Mouse (Mus musculus): ENCODE data around the gene Cdc123. TPM values are rescaled to one million over a fixed set of nuclear protein-coding genes. Genes with fewer than 3 reads are reported as not detected.
"Not testable (repeated sequence)": the region's sequence is repeated elsewhere in the genome, so short reads cannot be mapped to it uniquely, and the experiment has no call there.

Gene Cdc123
- polyA plus RNA-seq, 1 experiment from 2014 or later = 291 TPM

GRCm38 (mm10) chr2:5811235-5811782, 33.7 kb downstream of the Cdc123 start:
- H3K9me3 ChIP-seq (ENCODE audit: control insufficient read depth, low read length) = no peaks in the 10 kb centered on the region
- no peak overlapping the region for H3K9ac ChIP-seq (ENCODE audit: low read depth, low read length)
- 59% methylated on average over 5 of the region's 5 CpGs for WGBS
- no peaks in the 10 kb centered on the region for H3K4me1 ChIP-seq (ENCODE audit: control insufficient read depth, insufficient read depth, low read length)
- H3K27me3 ChIP-seq (ENCODE audit: control insufficient read depth, insufficient read depth, low read length) = no peaks in the 10 kb centered on the region
- H3K4me2 ChIP-seq (replicated peaks; ENCODE audit: low read depth, low read length) = no peak overlapping the region
- no peak overlapping the region for H3K27ac ChIP-seq (ENCODE audit: low read depth, low read length)
- peaks cover 50% of the 10 kb centered on the region for H3K36me3 ChIP-seq (ENCODE audit: control insufficient read depth, insufficient read depth, low read length)
- no peak overlapping the region for H3K4me3 ChIP-seq (ENCODE audit: low read length)
- ATAC-seq (ENCODE audit: low FRiP score, low TSS enrichment) = peak; percentile 60; the same call in 1 of the 2 replicates

GRCm38 (mm10) chr2:5810036-5810718, 34.8 kb downstream of the Cdc123 start:
- no peak overlapping the region for H3K27ac ChIP-seq (ENCODE audit: low read depth, low read length)
- H3K36me3 ChIP-seq (ENCODE audit: control insufficient read depth, insufficient read depth, low read length) = peaks cover 46% of the 10 kb centered on the region
- H3K27me3 ChIP-seq (ENCODE audit: control insufficient read depth, insufficient read depth, low read length) = no peaks in the 10 kb centered on the region
- 92% methylated on average over 5 of the region's 5 CpGs for WGBS
- no peaks in the 10 kb centered on the region for H3K4me1 ChIP-seq (ENCODE audit: control insufficient read depth, insufficient read depth, low read length)
- H3K4me3 ChIP-seq (ENCODE audit: low read length) = no peak overlapping the region
- no peak for ATAC-seq (ENCODE audit: low FRiP score, low TSS enrichment)
- no peak overlapping the region for H3K4me2 ChIP-seq (replicated peaks; ENCODE audit: low read depth, low read length)
- H3K9me3 ChIP-seq (ENCODE audit: control insufficient read depth, low read length) = no peaks in the 10 kb centered on the region
- no peak overlapping the region for H3K9ac ChIP-seq (ENCODE audit: low read depth, low read length)

GRCm38 (mm10) chr2:5806201-5806600, 38.8 kb downstream of the Cdc123 start:
- not testable (repeated sequence) for H3K27ac ChIP-seq (ENCODE audit: low read depth, low read length); H3K4me2 ChIP-seq (replicated peaks; ENCODE audit: low read depth, low read length); H3K9me3 ChIP-seq (ENCODE audit: control insufficient read depth, low read length); ATAC-seq (ENCODE audit: low FRiP score, low TSS enrichment); H3K9ac ChIP-seq (ENCODE audit: low read depth, low read length); H3K4me3 ChIP-seq (ENCODE audit: low read length); H3K4me1 ChIP-seq (ENCODE audit: control insufficient read depth, insufficient read depth, low read length); H3K27me3 ChIP-seq (ENCODE audit: control insufficient read depth, insufficient read depth, low read length)
- H3K36me3 ChIP-seq (ENCODE audit: control insufficient read depth, insufficient read depth, low read length) = peaks cover 55% of the 10 kb centered on the region
- 82% methylated on average over 3 of the region's 3 CpGs for WGBS

- Histone ChIP-seq H3K9me3 (ENCODE audit: control insufficient read depth, low read length) (no peaks in the 10 kb centered on the region), H3K9ac (ENCODE audit: low read depth, low read length) (no peak overlapping the region), H3K27ac (ENCODE audit: low read depth, low read length) (no peak overlapping the region), H3K36me3 (ENCODE audit: control insufficient read depth, insufficient read depth, low read length) (peaks cover 55% of the 10 kb centered on the region), H3K4me3 (ENCODE audit: low read length) (no peak overlapping the region), H3K4me2 (replicated peaks; ENCODE audit: low read depth, low read length) (no peak overlapping the region), H3K27me3 (ENCODE audit: control insufficient read depth, insufficient read depth, low read length) (no peaks in the 10 kb centered on the region), H3K4me1 (ENCODE audit: control insufficient read depth, insufficient read depth, low read length) (no peaks in the 10 kb centered on the region)
- 94% methylated on average over 7 of the region's 7 CpGs for WGBS
- no peak for ATAC-seq (ENCODE audit: low FRiP score, low TSS enrichment)
Measured at GRCm38 (mm10) chr2:5805228-5805627, 39.7 kb downstream of the Cdc123 start.

GRCm38 (mm10) chr2:5804440-5805045, 40.4 kb downstream of the Cdc123 start:
- H3K9ac ChIP-seq (ENCODE audit: low read depth, low read length) = no peak overlapping the region
- H3K9me3 ChIP-seq (ENCODE audit: control insufficient read depth, low read length) = no peaks in the 10 kb centered on the region
- H3K4me3 ChIP-seq (ENCODE audit: low read length) = no peak overlapping the region
- H3K4me2 ChIP-seq (replicated peaks; ENCODE audit: low read depth, low read length) = no peak overlapping the region
- WGBS = 52% methylated on average over 6 of the region's 6 CpGs
- H3K36me3 ChIP-seq (ENCODE audit: control insufficient read depth, insufficient read depth, low read length) = peaks cover 49% of the 10 kb centered on the region
- H3K27me3 ChIP-seq (ENCODE audit: control insufficient read depth, insufficient read depth, low read length) = no peaks in the 10 kb centered on the region
- H3K27ac ChIP-seq (ENCODE audit: low read depth, low read length) = no peak overlapping the region
- ATAC-seq (ENCODE audit: low FRiP score, low TSS enrichment) = no peak
- H3K4me1 ChIP-seq (ENCODE audit: control insufficient read depth, insufficient read depth, low read length) = no peaks in the 10 kb centered on the region

- H3K36me3 ChIP-seq (ENCODE audit: control insufficient read depth, insufficient read depth, low read length) = peaks cover 41% of the 10 kb centered on the region
- 94% methylated on average over 10 of the region's 10 CpGs for WGBS
- no peak overlapping the region for H3K9ac ChIP-seq (ENCODE audit: low read depth, low read length)
Measured at GRCm38 (mm10) chr2:5801927-5802590, 42.9 kb downstream of the Cdc123 start.

GRCm38 (mm10) chr2:5801182-5801640, 43.8 kb downstream of the Cdc123 start:
- 83% methylated on average over 9 of the region's 9 CpGs for WGBS
- Histone ChIP-seq H3K9me3 (ENCODE audit: control insufficient read depth, low read length) (no peaks in the 10 kb centered on the region), H3K36me3 (ENCODE audit: control insufficient read depth, insufficient read depth, low read length) (peaks cover 47% of the 10 kb centered on the region), H3K27ac (ENCODE audit: low read depth, low read length) (no peak overlapping the region), H3K9ac (ENCODE audit: low read depth, low read length) (no peak overlapping the region), H3K4me1 (ENCODE audit: control insufficient read depth, insufficient read depth, low read length) (no peaks in the 10 kb centered on the region), H3K4me3 (ENCODE audit: low read length) (no peak overlapping the region), H3K27me3 (ENCODE audit: control insufficient read depth, insufficient read depth, low read length) (no peaks in the 10 kb centered on the region), H3K4me2 (replicated peaks; ENCODE audit: low read depth, low read length) (no peak overlapping the region)
- no peak for ATAC-seq (ENCODE audit: low FRiP score, low TSS enrichment)

More at GRCm38 (mm10) chr2:5801927-5802590, 42.9 kb downstream of the Cdc123 start:
- H3K27ac ChIP-seq (ENCODE audit: low read depth, low read length) = no peak overlapping the region
- H3K27me3 ChIP-seq (ENCODE audit: control insufficient read depth, insufficient read depth, low read length) = no peaks in the 10 kb centered on the region
- no peaks in the 10 kb centered on the region for H3K9me3 ChIP-seq (ENCODE audit: control insufficient read depth, low read length)
- no peak overlapping the region for H3K4me2 ChIP-seq (replicated peaks; ENCODE audit: low read depth, low read length)
- no peaks in the 10 kb centered on the region for H3K4me1 ChIP-seq (ENCODE audit: control insufficient read depth, insufficient read depth, low read length)
- H3K4me3 ChIP-seq (ENCODE audit: low read length) = no peak overlapping the region
- ATAC-seq (ENCODE audit: low FRiP score, low TSS enrichment) = no peak

- Histone ChIP-seq H3K36me3 (ENCODE audit: control insufficient read depth, insufficient read depth, low read length) (peaks cover 64% of the 10 kb centered on the region), H3K4me1 (ENCODE audit: control insufficient read depth, insufficient read depth, low read length) (no peaks in the 10 kb centered on the region), H3K4me2 (replicated peaks; ENCODE audit: low read depth, low read length) (no peak overlapping the region), H3K27me3 (ENCODE audit: control insufficient read depth, insufficient read depth, low read length) (no peaks in the 10 kb centered on the region), H3K9me3 (ENCODE audit: control insufficient read depth, low read length) (no peaks in the 10 kb centered on the region), H3K27ac (ENCODE audit: low read depth, low read length) (no peak overlapping the region), H3K9ac (ENCODE audit: low read depth, low read length) (no peak overlapping the region), H3K4me3 (ENCODE audit: low read length) (no peak overlapping the region)
- 87% methylated on average over 11 of the region's 11 CpGs for WGBS
- no peak for ATAC-seq (ENCODE audit: low FRiP score, low TSS enrichment)
Measured at GRCm38 (mm10) chr2:5797816-5798672, 46.9 kb downstream of the Cdc123 start.
